Mouse (Mus musculus): ENCODE data around the gene Cadps2. TPM values are rescaled to one million over a fixed set of nuclear protein-coding genes. Genes with fewer than 3 reads are reported as not detected.

Cadps2 gene
- polyA plus RNA-seq, 1 experiment: 102 TPM

DNA sequence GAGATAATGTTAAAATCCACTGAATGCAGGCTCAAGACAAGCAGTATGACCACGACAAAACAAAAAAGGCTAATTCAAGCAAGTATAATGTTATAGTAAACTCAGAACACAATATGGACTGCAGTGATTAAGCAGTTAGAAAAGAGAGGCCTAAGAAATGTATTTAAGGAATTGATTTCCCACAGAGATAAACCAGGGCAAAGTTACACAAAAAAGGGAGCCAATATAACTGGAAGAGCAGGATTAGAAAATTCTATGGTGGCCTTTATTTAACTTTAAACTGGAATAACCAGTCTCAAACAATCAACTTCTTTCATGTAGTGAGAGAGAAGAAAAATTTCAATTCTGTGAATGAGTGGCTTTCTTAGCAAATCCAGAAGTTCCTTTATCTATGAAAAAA lies 289.3 kb downstream of the Cadps2 start:
- 68% methylated on average over 1 of the region's 1 CpGs for WGBS
- H3K27me3 ChIP-seq (ENCODE audit: control insufficient read depth, insufficient read depth, low read length): no peaks in the 10 kb centered on the region
- no peak for TF ChIP-seq POLR2A (IDR thresholded peaks at IDR 0.05; ENCODE audit: borderline replicate concordance, insufficient read depth, low read length)
- no peak for TF ChIP-seq CTCF (IDR thresholded peaks at IDR 0.05; ENCODE audit: borderline replicate concordance, insufficient read depth, low read depth, low read length)

DNA sequence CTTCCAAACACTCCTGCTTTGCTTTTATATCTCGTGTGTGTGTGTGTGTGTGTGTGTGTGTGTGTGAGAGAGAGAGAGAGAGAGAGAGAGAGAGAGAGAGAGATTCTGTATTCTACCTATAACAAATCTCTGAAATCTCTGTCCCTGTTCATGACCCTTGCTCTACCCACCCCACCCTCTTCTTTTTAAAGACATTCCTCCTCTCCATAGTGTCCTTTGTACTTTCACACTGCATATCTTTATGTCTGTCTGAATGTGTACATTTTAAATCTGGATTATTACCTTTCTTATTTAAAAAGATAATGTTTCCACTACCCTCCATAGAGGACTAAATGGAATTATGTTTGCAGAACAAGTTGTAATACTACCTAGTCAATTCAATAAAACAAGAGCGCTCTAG lies 315.5 kb downstream of the Cadps2 start:
- no peak for TF ChIP-seq POLR2A (IDR thresholded peaks at IDR 0.05; ENCODE audit: borderline replicate concordance, insufficient read depth, low read length)
- TF ChIP-seq CTCF (IDR thresholded peaks at IDR 0.05; ENCODE audit: borderline replicate concordance, insufficient read depth, low read depth, low read length): no peak
- WGBS: 89% methylated on average over 2 of the region's 2 CpGs
- H3K4me3 ChIP-seq (replicated peaks; ENCODE audit: insufficient read depth, low read depth, low read length): no peak overlapping the region
- no peak for DNase-seq
- no peaks in the 10 kb centered on the region for H3K27me3 ChIP-seq (ENCODE audit: control insufficient read depth, insufficient read depth, low read length)
- H3K27ac ChIP-seq (ENCODE audit: insufficient read depth, low read length): no peak overlapping the region
- H3K4me1 ChIP-seq (ENCODE audit: control insufficient read depth, insufficient read depth, low read length): peaks cover 6% of the 10 kb centered on the region

More for the DNA sequence above, 289.3 kb downstream of the Cadps2 start:
- DNase-seq: no peak
- no peak overlapping the region for H3K27ac ChIP-seq (ENCODE audit: insufficient read depth, low read length)
- H3K4me3 ChIP-seq (replicated peaks; ENCODE audit: insufficient read depth, low read depth, low read length): no peak overlapping the region
- H3K4me1 ChIP-seq (ENCODE audit: control insufficient read depth, insufficient read depth, low read length): no peaks in the 10 kb centered on the region

DNA sequence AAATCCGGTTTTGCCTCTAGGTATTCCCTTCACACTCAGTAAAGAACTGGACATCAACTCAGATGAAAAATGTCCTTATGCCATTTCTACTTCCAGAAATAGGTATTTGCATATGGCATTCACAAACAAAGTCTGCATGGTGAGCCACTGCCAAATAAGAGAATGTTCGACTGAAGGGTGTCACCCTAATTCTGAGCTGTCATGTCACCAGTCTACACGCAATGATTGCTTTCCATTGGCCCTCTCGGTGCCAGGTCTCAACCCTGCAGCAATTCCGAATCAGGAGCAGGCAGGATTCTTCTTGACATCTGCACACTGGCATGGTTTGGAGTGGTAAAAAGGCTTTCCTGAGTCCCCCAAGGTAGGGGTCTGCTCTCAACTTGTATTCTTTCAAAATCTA lies 316.7 kb downstream of the Cadps2 start:
- Histone ChIP-seq H3K4me3 (replicated peaks; ENCODE audit: insufficient read depth, low read depth, low read length) (no peak overlapping the region), H3K27me3 (ENCODE audit: control insufficient read depth, insufficient read depth, low read length) (no peaks in the 10 kb centered on the region), H3K27ac (ENCODE audit: insufficient read depth, low read length) (peak overlapping the region; percentile 81), H3K4me1 (ENCODE audit: control insufficient read depth, insufficient read depth, low read length) (peaks cover 3% of the 10 kb centered on the region)
- peak; percentile 64 to 88 for DNase-seq
- WGBS: 33% methylated on average over 5 of the region's 5 CpGs
- no peak for TF ChIP-seq POLR2A (IDR thresholded peaks at IDR 0.05; ENCODE audit: borderline replicate concordance, insufficient read depth, low read length)
- TF ChIP-seq CTCF (IDR thresholded peaks at IDR 0.05; ENCODE audit: borderline replicate concordance, insufficient read depth, low read depth, low read length): no peak

DNA sequence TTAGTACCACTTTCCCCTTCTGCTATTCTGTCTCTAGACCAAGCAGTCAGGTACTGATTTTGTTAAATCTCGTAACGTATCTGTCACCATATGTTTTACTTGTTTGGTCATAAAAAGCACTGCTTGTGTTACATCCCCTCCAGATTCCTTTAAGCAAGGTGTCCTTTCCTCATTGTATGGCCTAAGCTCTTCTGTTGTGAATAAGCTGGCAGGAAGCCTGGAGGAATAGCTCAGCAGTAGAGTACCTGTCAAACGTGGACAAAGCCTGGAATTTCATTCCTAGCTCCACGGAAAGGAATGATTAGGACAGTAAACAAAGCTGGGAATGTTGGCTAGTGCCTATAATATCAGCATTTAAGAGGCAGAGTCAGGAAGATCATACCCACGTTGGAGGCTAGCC lies 340.6 kb downstream of the Cadps2 start:
- DNase-seq: peak in 1 of 2 experiments; percentile 60
- Histone ChIP-seq H3K4me3 (replicated peaks; ENCODE audit: insufficient read depth, low read depth, low read length) (no peak overlapping the region), H3K27ac (ENCODE audit: insufficient read depth, low read length) (no peak overlapping the region), H3K27me3 (ENCODE audit: control insufficient read depth, insufficient read depth, low read length) (no peaks in the 10 kb centered on the region), H3K4me1 (ENCODE audit: control insufficient read depth, insufficient read depth, low read length) (peaks cover 6% of the 10 kb centered on the region; the same call in 1 of the 2 replicates)
- 32% methylated on average over 5 of the region's 5 CpGs for WGBS
- TF ChIP-seq POLR2A (IDR thresholded peaks at IDR 0.05; ENCODE audit: borderline replicate concordance, insufficient read depth, low read length) (no peak), CTCF (IDR thresholded peaks at IDR 0.05; ENCODE audit: borderline replicate concordance, insufficient read depth, low read depth, low read length) (no peak)

DNA sequence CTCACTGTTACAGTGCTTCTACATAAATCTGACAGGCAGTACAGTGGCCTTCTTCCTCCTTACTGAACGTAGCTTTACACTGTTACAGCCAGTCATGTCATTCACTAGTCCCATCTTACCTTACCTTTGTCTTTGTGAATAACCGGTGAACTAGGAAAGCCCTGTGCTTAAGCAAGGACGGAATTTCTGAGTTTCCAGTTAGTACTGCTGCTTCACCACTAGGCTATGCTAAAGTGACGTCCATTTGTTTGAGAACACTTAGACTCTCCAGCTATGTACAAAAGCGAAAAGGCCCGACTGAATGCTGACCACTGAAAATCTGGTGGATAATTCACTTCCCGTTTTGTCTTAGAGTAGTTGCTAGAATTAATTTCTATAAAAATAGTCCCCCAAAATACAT lies 347.4 kb downstream of the Cadps2 start:
- peaks cover 9% of the 10 kb centered on the region for H3K4me1 ChIP-seq (ENCODE audit: control insufficient read depth, insufficient read depth, low read length)
- no peak overlapping the region for H3K4me3 ChIP-seq (replicated peaks; ENCODE audit: insufficient read depth, low read depth, low read length)
- H3K27me3 ChIP-seq (ENCODE audit: control insufficient read depth, insufficient read depth, low read length): no peaks in the 10 kb centered on the region
- DNase-seq: peak; percentile 43 to 78
- TF ChIP-seq CTCF (IDR thresholded peaks at IDR 0.05; ENCODE audit: borderline replicate concordance, insufficient read depth, low read depth, low read length) (peak; percentile 63; the same call in 1 of the 2 replicates), POLR2A (IDR thresholded peaks at IDR 0.05; ENCODE audit: borderline replicate concordance, insufficient read depth, low read length) (no peak)
- no peak overlapping the region for H3K27ac ChIP-seq (ENCODE audit: insufficient read depth, low read length)
- 15% methylated on average over 7 of the region's 7 CpGs for WGBS

DNA sequence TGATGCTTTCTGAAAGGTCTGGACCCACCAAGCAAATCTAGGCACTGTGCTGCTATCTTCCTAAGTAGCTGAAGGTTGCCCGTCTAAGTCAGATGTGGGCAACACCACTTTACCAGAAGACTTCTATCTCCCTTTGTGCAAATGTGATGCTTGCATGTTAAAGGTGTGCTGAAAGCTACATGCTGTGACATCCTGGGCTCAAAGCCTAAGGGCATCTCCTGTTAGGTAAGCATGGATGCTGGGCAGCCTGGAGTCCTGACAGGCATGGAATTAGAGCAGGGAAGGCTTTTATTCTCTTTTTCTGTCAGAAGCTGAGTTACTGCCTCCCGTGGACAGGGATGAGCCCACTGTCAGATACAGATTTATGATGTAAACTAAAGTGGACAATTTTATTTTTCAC lies 348.8 kb downstream of the Cadps2 start:
- WGBS: 18% methylated on average over 2 of the region's 2 CpGs

DNA sequence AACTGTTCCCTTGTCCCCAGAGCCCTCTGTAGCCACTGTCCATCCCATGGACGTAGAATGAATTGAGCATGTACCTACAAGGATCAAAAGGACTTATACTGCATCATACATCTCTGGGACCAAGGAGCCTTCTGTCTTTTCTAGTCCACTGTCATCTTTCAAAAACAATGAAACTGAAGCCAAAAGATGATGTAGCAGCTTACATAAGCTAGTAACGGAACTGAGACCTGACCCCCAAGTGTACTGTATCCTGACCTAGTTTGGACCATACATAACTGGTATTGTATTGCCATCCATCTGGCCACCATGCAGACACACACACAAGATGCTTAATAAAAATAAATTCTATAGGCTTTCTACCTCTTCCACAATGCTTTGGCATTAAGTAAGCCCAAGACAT lies 350.2 kb downstream of the Cadps2 start:
- no peak for TF ChIP-seq CTCF (IDR thresholded peaks at IDR 0.05; ENCODE audit: borderline replicate concordance, insufficient read depth, low read depth, low read length)
- no peak for TF ChIP-seq POLR2A (IDR thresholded peaks at IDR 0.05; ENCODE audit: borderline replicate concordance, insufficient read depth, low read length)
- WGBS: 47% methylated on average over 2 of the region's 2 CpGs
- DNase-seq: peak in 1 of 2 experiments; percentile 61
- H3K4me3 ChIP-seq (replicated peaks; ENCODE audit: insufficient read depth, low read depth, low read length): no peak overlapping the region
- H3K4me1 ChIP-seq (ENCODE audit: control insufficient read depth, insufficient read depth, low read length): peaks cover 9% of the 10 kb centered on the region
- H3K27ac ChIP-seq (ENCODE audit: insufficient read depth, low read length): no peak overlapping the region
- H3K27me3 ChIP-seq (ENCODE audit: control insufficient read depth, insufficient read depth, low read length): no peaks in the 10 kb centered on the region

More for the DNA sequence above, 348.8 kb downstream of the Cadps2 start:
- peak; percentile 63 to 74 for DNase-seq
- no peaks in the 10 kb centered on the region for H3K27me3 ChIP-seq (ENCODE audit: control insufficient read depth, insufficient read depth, low read length)
- peaks cover 9% of the 10 kb centered on the region for H3K4me1 ChIP-seq (ENCODE audit: control insufficient read depth, insufficient read depth, low read length)
- H3K4me3 ChIP-seq (replicated peaks; ENCODE audit: insufficient read depth, low read depth, low read length): no peak overlapping the region
- peak overlapping the region; percentile 74; the same call in 1 of the 2 replicates for H3K27ac ChIP-seq (ENCODE audit: insufficient read depth, low read length)
- TF ChIP-seq POLR2A (IDR thresholded peaks at IDR 0.05; ENCODE audit: borderline replicate concordance, insufficient read depth, low read length) (no peak), CTCF (IDR thresholded peaks at IDR 0.05; ENCODE audit: borderline replicate concordance, insufficient read depth, low read depth, low read length) (no peak)

DNA sequence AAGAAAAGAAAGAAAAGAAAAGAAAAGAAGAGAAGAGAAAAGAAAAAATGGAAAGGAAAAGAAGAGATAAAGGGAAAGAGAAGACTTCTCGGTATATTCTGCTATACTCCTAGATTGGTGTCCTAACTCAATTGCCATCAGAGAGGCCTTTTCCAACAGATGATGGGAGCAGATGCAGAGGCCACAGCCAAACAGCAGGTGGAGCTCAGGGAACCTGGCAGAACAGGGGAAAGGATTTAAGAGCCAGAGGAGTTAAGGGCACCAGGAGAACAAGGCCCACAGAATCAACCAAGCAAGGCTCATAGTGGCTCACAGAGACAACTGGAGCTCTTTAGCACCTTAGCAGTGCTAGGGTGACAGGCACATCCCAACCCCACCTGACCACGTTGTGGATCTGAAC lies 366.5 kb downstream of the Cadps2 start:
- Histone ChIP-seq H3K27ac (ENCODE audit: insufficient read depth, low read length) (no peak overlapping the region), H3K4me1 (ENCODE audit: control insufficient read depth, insufficient read depth, low read length) (no peaks in the 10 kb centered on the region), H3K4me3 (replicated peaks; ENCODE audit: insufficient read depth, low read depth, low read length) (no peak overlapping the region), H3K27me3 (ENCODE audit: control insufficient read depth, insufficient read depth, low read length) (no peaks in the 10 kb centered on the region)
- peak; percentile 56 to 70 for DNase-seq
- 46% methylated on average over 2 of the region's 2 CpGs for WGBS
- TF ChIP-seq CTCF (IDR thresholded peaks at IDR 0.05; ENCODE audit: borderline replicate concordance, insufficient read depth, low read depth, low read length) (peak; percentile 62; the same call in 1 of the 2 replicates), POLR2A (IDR thresholded peaks at IDR 0.05; ENCODE audit: borderline replicate concordance, insufficient read depth, low read length) (no peak)

Measured in cerebellum, adult 2 months (tissue).